Mouse (Mus musculus): ENCODE measurements around the gene Exd2.

Gene Exd2

GRCm38 (mm10) chr12:80495691-80496090 lies 32.8 kb downstream of the Exd2 start:
- no peak for DNase-seq (ENCODE audit: low read depth, low spot score)

GRCm38 (mm10) chr12:80498356-80498755 lies 35.5 kb downstream of the Exd2 start:
- DNase-seq (ENCODE audit: low read depth, low spot score) = no peak

- DNase-seq (ENCODE audit: low read depth, low spot score) = no peak
Measured at GRCm38 (mm10) chr12:80500506-80500905, 37.6 kb downstream of the Exd2 start.

- DNase-seq (ENCODE audit: low read depth, low spot score) = peak; percentile 82
Measured at GRCm38 (mm10) chr12:80504718-80505117, 41.8 kb downstream of the Exd2 start.

GRCm38 (mm10) chr12:80507041-80507745 lies 44.3 kb downstream of the Exd2 start:
- peak; percentile 52 for DNase-seq (ENCODE audit: low read depth, low spot score)

- no peak for DNase-seq (ENCODE audit: low read depth, low spot score)
Measured at GRCm38 (mm10) chr12:80517977-80518376, 55.1 kb downstream of the Exd2 start, which contains the start of gene Galnt16. Gene Galnt16 (plus strand): TSS chr12:80518277.

GRCm38 (mm10) chr12:80518393-80518756 lies 55.5 kb downstream of the Exd2 start:
- DNase-seq (ENCODE audit: low read depth, low spot score) = no peak

- DNase-seq (ENCODE audit: low read depth, low spot score) = no peak
Measured at GRCm38 (mm10) chr12:80518757-80519620, 56.1 kb downstream of the Exd2 start.

GRCm38 (mm10) chr12:80519621-80520332 lies 56.9 kb downstream of the Exd2 start:
- DNase-seq (ENCODE audit: low read depth, low spot score) = no peak

- DNase-seq (ENCODE audit: low read depth, low spot score) = peak; percentile 79
Measured at GRCm38 (mm10) chr12:80522006-80522405, 59.1 kb downstream of the Exd2 start.

- no peak for DNase-seq (ENCODE audit: low read depth, low spot score)
Measured at GRCm38 (mm10) chr12:80524276-80524921, 61.5 kb downstream of the Exd2 start.

GRCm38 (mm10) chr12:80525513-80525912 lies 62.6 kb downstream of the Exd2 start:
- no peak for DNase-seq (ENCODE audit: low read depth, low spot score)

GRCm38 (mm10) chr12:80526511-80526910 lies 63.6 kb downstream of the Exd2 start:
- no peak for DNase-seq (ENCODE audit: low read depth, low spot score)

- no peak for DNase-seq (ENCODE audit: low read depth, low spot score)
Measured at GRCm38 (mm10) chr12:80527727-80528389, 65.0 kb downstream of the Exd2 start.

GRCm38 (mm10) chr12:80530052-80530451 lies 67.2 kb downstream of the Exd2 start:
- DNase-seq (ENCODE audit: low read depth, low spot score) = peak; percentile 51

- no peak for DNase-seq (ENCODE audit: low read depth, low spot score)
Measured at GRCm38 (mm10) chr12:80530630-80531029, 67.7 kb downstream of the Exd2 start.

GRCm38 (mm10) chr12:80531585-80531984 lies 68.7 kb downstream of the Exd2 start:
- DNase-seq (ENCODE audit: low read depth, low spot score) = no peak

- no peak for DNase-seq (ENCODE audit: low read depth, low spot score)
Measured at GRCm38 (mm10) chr12:80533876-80534275, 71.0 kb downstream of the Exd2 start.

- DNase-seq (ENCODE audit: low read depth, low spot score) = no peak
Measured at GRCm38 (mm10) chr12:80537313-80537712, 74.4 kb downstream of the Exd2 start.

GRCm38 (mm10) chr12:80538311-80538710 lies 75.4 kb downstream of the Exd2 start:
- no peak for DNase-seq (ENCODE audit: low read depth, low spot score)

- no peak for DNase-seq (ENCODE audit: low read depth, low spot score)
Measured at GRCm38 (mm10) chr12:80545310-80545709, 82.4 kb downstream of the Exd2 start.
